Mouse (Mus musculus): Measurements from ENCODE around the gene Cdkal1. TPM values are rescaled to one million over a fixed set of nuclear protein-coding genes. Genes with fewer than 3 reads are reported as not detected.

Cdkal1 gene
- polyA plus RNA-seq, 1 experiment = 1.2 TPM

GRCm38 (mm10) chr13:29348331-29348730, 507.1 kb downstream of the Cdkal1 start:
- H3K4me1 ChIP-seq (ENCODE audit: control insufficient read depth, insufficient read depth, insufficient read length) = no peaks in the 10 kb centered on the region

GRCm38 (mm10) chr13:29332640-29333412, 522.6 kb downstream of the Cdkal1 start:
- H3K4me3 ChIP-seq (ENCODE audit: extremely low read depth, insufficient read depth, insufficient read length) = no peak overlapping the region
- no peaks in the 10 kb centered on the region for H3K4me1 ChIP-seq (ENCODE audit: control insufficient read depth, insufficient read depth, insufficient read length)
- 93% methylated on average over 6 of the region's 6 CpGs for WGBS
- no peaks in the 10 kb centered on the region for H3K27me3 ChIP-seq (ENCODE audit: control insufficient read depth, insufficient read depth, low read length)
- no peak for DNase-seq (ENCODE audit: low read depth in 1 of 2, low spot score in 2 of 2)
- no peak for TF ChIP-seq CTCF (IDR thresholded peaks at IDR 0.05; ENCODE audit: extremely low read depth, insufficient read depth, insufficient read length, insufficient replicate concordance)
- TF ChIP-seq POLR2A (IDR thresholded peaks at IDR 0.05; ENCODE audit: low read depth, low read length) = no peak
- H3K36me3 ChIP-seq (ENCODE audit: control insufficient read depth, insufficient read depth, low read length) = no peaks in the 10 kb centered on the region; the same call in 1 of the 2 replicates
- no peak overlapping the region for H3K27ac ChIP-seq (ENCODE audit: insufficient read depth, low read length)

More at GRCm38 (mm10) chr13:29348331-29348730, 507.1 kb downstream of the Cdkal1 start:
- 97% methylated on average over 3 of the region's 3 CpGs for WGBS
- H3K4me3 ChIP-seq (ENCODE audit: extremely low read depth, insufficient read depth, insufficient read length) = no peak overlapping the region
- DNase-seq (ENCODE audit: low read depth in 1 of 2, low spot score in 2 of 2) = no peak
- H3K27me3 ChIP-seq (ENCODE audit: control insufficient read depth, insufficient read depth, low read length) = no peaks in the 10 kb centered on the region
- no peak overlapping the region for H3K27ac ChIP-seq (ENCODE audit: insufficient read depth, low read length)
- TF ChIP-seq POLR2A (IDR thresholded peaks at IDR 0.05; ENCODE audit: low read depth, low read length) (no peak), CTCF (IDR thresholded peaks at IDR 0.05; ENCODE audit: extremely low read depth, insufficient read depth, insufficient read length, insufficient replicate concordance) (no peak)
- H3K36me3 ChIP-seq (ENCODE audit: control insufficient read depth, insufficient read depth, low read length) = peaks cover 4% of the 10 kb centered on the region

GRCm38 (mm10) chr13:29325946-29326345, 529.5 kb downstream of the Cdkal1 start:
- TF ChIP-seq POLR2A (IDR thresholded peaks at IDR 0.05; ENCODE audit: low read depth, low read length) (no peak), CTCF (IDR thresholded peaks at IDR 0.05; ENCODE audit: extremely low read depth, insufficient read depth, insufficient read length, insufficient replicate concordance) (no peak)
- 92% methylated on average over 4 of the region's 4 CpGs for WGBS
- no peak overlapping the region for H3K27ac ChIP-seq (ENCODE audit: insufficient read depth, low read length)
- H3K4me3 ChIP-seq (ENCODE audit: extremely low read depth, insufficient read depth, insufficient read length) = no peak overlapping the region
- H3K4me1 ChIP-seq (ENCODE audit: control insufficient read depth, insufficient read depth, insufficient read length) = no peaks in the 10 kb centered on the region
- peaks cover 4% of the 10 kb centered on the region; the same call in 1 of the 2 replicates for H3K36me3 ChIP-seq (ENCODE audit: control insufficient read depth, insufficient read depth, low read length)
- no peak for DNase-seq (ENCODE audit: low read depth in 1 of 2, low spot score in 2 of 2)
- H3K27me3 ChIP-seq (ENCODE audit: control insufficient read depth, insufficient read depth, low read length) = no peaks in the 10 kb centered on the region

- TF ChIP-seq POLR2A (IDR thresholded peaks at IDR 0.05; ENCODE audit: low read depth, low read length) (no peak), CTCF (IDR thresholded peaks at IDR 0.05; ENCODE audit: extremely low read depth, insufficient read depth, insufficient read length, insufficient replicate concordance) (no peak)
- Histone ChIP-seq H3K27ac (ENCODE audit: insufficient read depth, low read length) (no peak overlapping the region), H3K4me1 (ENCODE audit: control insufficient read depth, insufficient read depth, insufficient read length) (no peaks in the 10 kb centered on the region), H3K36me3 (ENCODE audit: control insufficient read depth, insufficient read depth, low read length) (peaks cover under 1% of the 10 kb centered on the region; the same call in 1 of the 2 replicates), H3K27me3 (ENCODE audit: control insufficient read depth, insufficient read depth, low read length) (no peaks in the 10 kb centered on the region), H3K4me3 (ENCODE audit: extremely low read depth, insufficient read depth, insufficient read length) (no peak overlapping the region)
- no peak for DNase-seq (ENCODE audit: low read depth in 1 of 2, low spot score in 2 of 2)
- 67% methylated on average over 2 of the region's 2 CpGs for WGBS
Measured at GRCm38 (mm10) chr13:29320421-29320820, 535.1 kb downstream of the Cdkal1 start.

- no peak overlapping the region for H3K27ac ChIP-seq (ENCODE audit: insufficient read depth, low read length)
- H3K27me3 ChIP-seq (ENCODE audit: control insufficient read depth, insufficient read depth, low read length) = no peaks in the 10 kb centered on the region
- 72% methylated on average over 1 of the region's 1 CpGs for WGBS
- no peak for DNase-seq (ENCODE audit: low read depth in 1 of 2, low spot score in 2 of 2)
- H3K4me1 ChIP-seq (ENCODE audit: control insufficient read depth, insufficient read depth, insufficient read length) = no peaks in the 10 kb centered on the region
- H3K36me3 ChIP-seq (ENCODE audit: control insufficient read depth, insufficient read depth, low read length) = no peaks in the 10 kb centered on the region
- H3K4me3 ChIP-seq (ENCODE audit: extremely low read depth, insufficient read depth, insufficient read length) = no peak overlapping the region
- no peak for TF ChIP-seq CTCF (IDR thresholded peaks at IDR 0.05; ENCODE audit: extremely low read depth, insufficient read depth, insufficient read length, insufficient replicate concordance)
Measured at GRCm38 (mm10) chr13:29317703-29318102, 537.8 kb downstream of the Cdkal1 start.

- no peaks in the 10 kb centered on the region for H3K4me1 ChIP-seq (ENCODE audit: control insufficient read depth, insufficient read depth, insufficient read length)
Measured at GRCm38 (mm10) chr13:29316271-29316670, 539.2 kb downstream of the Cdkal1 start.

GRCm38 (mm10) chr13:29312026-29312425, 543.4 kb downstream of the Cdkal1 start:
- TF ChIP-seq POLR2A (IDR thresholded peaks at IDR 0.05; ENCODE audit: low read depth, low read length) (no peak), CTCF (IDR thresholded peaks at IDR 0.05; ENCODE audit: extremely low read depth, insufficient read depth, insufficient read length, insufficient replicate concordance) (no peak)
- H3K4me3 ChIP-seq (ENCODE audit: extremely low read depth, insufficient read depth, insufficient read length) = no peak overlapping the region
- DNase-seq (ENCODE audit: low read depth in 1 of 2, low spot score in 2 of 2) = no peak
- H3K27me3 ChIP-seq (ENCODE audit: control insufficient read depth, insufficient read depth, low read length) = no peaks in the 10 kb centered on the region
- WGBS = 72% methylated on average over 2 of the region's 2 CpGs
- H3K27ac ChIP-seq (ENCODE audit: insufficient read depth, low read length) = no peak overlapping the region
- H3K36me3 ChIP-seq (ENCODE audit: control insufficient read depth, insufficient read depth, low read length) = no peaks in the 10 kb centered on the region
- H3K4me1 ChIP-seq (ENCODE audit: control insufficient read depth, insufficient read depth, insufficient read length) = no peaks in the 10 kb centered on the region

More at GRCm38 (mm10) chr13:29316271-29316670, 539.2 kb downstream of the Cdkal1 start:
- 90% methylated on average over 5 of the region's 5 CpGs for WGBS
- Histone ChIP-seq H3K27me3 (ENCODE audit: control insufficient read depth, insufficient read depth, low read length) (no peaks in the 10 kb centered on the region), H3K27ac (ENCODE audit: insufficient read depth, low read length) (no peak overlapping the region), H3K4me3 (ENCODE audit: extremely low read depth, insufficient read depth, insufficient read length) (no peak overlapping the region), H3K36me3 (ENCODE audit: control insufficient read depth, insufficient read depth, low read length) (no peaks in the 10 kb centered on the region)
- DNase-seq (ENCODE audit: low read depth in 1 of 2, low spot score in 2 of 2) = no peak
- TF ChIP-seq CTCF (IDR thresholded peaks at IDR 0.05; ENCODE audit: extremely low read depth, insufficient read depth, insufficient read length, insufficient replicate concordance) (no peak), POLR2A (IDR thresholded peaks at IDR 0.05; ENCODE audit: low read depth, low read length) (no peak)
